Mouse (Mus musculus): ENCODE results near the gene Gm21970.

The Gm21970 gene

GRCm38 (mm10) chr16:91391421-91391820, at the start of gene Gm21970:
TSS of gene Gm21970 (plus strand) at chr16:91391721.
- DNase-seq (ENCODE audit: low read depth, low spot score), result no peak

- no peak for DNase-seq (ENCODE audit: low read depth, low spot score)
These were observed 45.0 kb upstream of the Gm21970 start for GRCm38 (mm10) chr16:91346491-91346890.

GRCm38 (mm10) chr16:91347491-91348263, 43.8 kb upstream of the Gm21970 start:
- no peak for DNase-seq (ENCODE audit: low read depth, low spot score)

DNA sequence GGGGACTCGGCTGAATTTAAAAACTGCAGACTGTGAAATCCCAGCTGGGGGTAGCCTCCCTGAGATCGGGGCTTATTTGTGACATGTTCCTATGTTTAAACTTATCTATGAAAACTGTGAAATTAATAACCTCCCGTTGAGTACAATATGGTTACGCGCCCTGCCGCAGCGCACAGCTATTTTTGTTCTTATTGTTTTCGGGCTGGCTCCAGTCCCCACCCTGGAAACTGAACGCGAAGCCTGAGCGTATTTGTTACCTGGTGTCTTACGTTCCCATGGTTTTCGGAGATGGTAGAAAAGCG, 43.3 kb upstream of the Gm21970 start:
- no peak for DNase-seq (ENCODE audit: low read depth, low spot score)

GRCm38 (mm10) chr16:91348588-91349330, 42.8 kb upstream of the Gm21970 start:
- DNase-seq (ENCODE audit: low read depth, low spot score), result no peak

DNA sequence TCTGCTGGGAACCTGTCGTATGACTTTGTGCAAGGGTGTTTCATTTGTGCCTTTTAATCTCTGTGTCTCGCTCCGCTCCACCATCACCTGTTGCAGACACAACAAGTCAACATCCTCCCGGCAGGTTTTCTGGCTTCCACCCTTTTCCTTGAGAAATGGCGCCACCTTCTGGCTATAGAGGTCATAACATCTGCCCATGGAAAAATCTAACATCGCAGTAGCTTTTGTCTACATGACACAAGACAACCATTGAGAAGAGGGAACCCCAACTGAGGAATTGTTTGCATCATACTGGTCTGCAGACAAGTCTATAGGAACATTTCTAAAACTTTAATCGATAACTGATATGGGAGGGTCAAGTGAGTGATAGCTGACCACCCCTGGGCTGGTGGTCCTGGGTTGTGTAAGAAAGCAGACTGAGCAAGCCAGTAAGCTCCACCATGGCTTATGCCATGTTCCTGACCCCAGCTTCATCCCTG, 39.4 kb upstream of the Gm21970 start:
- DNase-seq (ENCODE audit: low read depth, low spot score), result peak; percentile 90

DNA sequence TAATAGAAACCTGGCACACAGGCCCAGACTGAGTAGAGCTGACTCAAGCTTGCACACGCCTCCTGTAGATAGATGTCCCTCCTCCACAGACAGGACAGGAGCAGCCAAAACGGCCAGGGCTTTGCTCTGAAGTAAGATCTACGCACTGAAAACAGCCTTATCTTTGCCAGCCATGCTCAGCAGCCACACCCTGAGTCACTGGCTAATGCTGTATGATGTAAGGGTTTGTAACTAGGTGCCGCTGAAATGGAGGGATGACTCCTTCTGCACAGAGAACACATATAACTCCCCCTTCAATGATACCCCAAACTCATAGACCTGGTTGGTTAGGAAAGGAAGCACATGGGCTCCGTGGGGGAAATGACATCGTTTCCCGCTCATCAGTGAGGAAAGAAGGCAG, 38.8 kb upstream of the Gm21970 start:
- DNase-seq (ENCODE audit: low read depth, low spot score), result peak; percentile 90

GRCm38 (mm10) chr16:91353177-91353576, 38.3 kb upstream of the Gm21970 start:
- peak; percentile 60 for DNase-seq (ENCODE audit: low read depth, low spot score)

DNA sequence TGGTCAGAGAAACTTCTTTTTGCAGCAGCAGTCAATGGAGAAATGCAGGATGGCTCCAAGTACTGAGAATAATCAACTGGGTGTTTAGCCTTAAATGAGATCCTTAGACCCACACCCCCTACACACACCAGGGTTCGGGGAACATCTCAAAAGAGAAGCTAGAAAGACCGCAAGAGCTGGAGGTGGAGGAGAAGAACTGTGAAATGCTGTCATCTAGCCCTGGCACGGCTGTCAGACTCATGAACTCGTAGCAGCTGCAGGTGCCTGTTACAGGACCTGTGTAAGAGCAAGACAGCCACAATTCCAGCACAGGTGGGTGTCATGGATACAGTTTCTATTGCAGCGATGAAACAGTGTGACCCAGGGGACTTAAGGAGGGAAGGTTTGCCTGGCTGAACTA, 37.9 kb upstream of the Gm21970 start:
- DNase-seq (ENCODE audit: low read depth, low spot score), result no peak

- DNase-seq (ENCODE audit: low read depth, low spot score), result no peak
These were observed 36.9 kb upstream of the Gm21970 start for GRCm38 (mm10) chr16:91354599-91354998.

DNA sequence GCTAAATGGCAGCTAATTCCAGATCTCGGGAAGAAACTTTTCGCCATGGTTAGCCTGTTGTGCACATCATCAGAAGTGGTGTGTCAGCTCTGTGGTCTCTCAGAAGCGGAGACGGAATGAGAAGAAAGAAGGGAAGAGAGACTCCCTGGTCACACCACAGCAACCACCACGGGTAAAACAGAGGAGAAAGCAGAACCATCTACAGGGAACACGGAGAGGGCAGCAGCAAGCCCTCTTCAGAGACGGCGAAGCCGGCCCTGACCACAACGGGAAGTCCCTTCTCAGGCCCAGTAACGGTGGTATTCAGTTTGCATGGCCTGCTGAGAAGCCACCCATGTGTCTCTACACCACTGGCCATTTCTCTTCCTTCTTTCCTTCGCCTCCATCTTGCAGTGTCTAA, 36.4 kb upstream of the Gm21970 start:
- no peak for DNase-seq (ENCODE audit: low read depth, low spot score)

DNA sequence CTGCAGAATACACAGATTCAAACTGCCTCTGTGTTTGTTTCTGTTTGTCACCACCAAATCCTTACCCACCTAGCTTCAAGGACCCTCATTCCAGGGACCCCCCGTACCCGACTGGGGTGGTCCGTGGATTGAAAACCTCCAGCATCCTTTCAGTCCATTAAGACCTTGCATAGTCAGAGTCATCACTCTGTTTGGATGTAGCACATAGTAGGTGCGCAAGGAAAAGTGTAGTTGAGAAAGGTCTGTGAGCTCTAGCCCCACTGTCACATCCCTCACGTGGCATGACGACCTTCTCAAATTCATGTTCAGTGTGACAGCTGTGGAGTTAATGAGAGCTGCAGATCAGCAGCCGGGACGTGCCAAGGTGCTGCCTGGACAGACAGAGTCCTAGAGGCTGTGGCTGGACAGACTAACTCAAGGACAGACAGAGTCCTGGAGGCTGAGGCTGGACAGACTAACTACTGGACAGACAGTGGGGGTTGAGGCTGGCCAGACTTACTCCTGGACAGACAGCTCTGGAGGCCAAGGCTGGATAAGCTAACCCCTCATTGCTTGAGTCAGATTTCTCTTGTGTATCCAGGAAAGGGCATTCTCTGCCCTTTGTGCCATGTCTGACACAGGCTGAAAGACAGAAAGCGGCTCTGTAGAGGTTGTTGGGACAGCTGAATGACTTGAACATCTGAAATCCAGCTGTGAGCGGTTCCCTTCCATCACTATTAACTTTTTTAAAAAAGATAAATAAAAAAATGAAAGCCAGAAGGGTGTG, 34.6 kb upstream of the Gm21970 start:
- no peak for DNase-seq (ENCODE audit: low read depth, low spot score)

DNA sequence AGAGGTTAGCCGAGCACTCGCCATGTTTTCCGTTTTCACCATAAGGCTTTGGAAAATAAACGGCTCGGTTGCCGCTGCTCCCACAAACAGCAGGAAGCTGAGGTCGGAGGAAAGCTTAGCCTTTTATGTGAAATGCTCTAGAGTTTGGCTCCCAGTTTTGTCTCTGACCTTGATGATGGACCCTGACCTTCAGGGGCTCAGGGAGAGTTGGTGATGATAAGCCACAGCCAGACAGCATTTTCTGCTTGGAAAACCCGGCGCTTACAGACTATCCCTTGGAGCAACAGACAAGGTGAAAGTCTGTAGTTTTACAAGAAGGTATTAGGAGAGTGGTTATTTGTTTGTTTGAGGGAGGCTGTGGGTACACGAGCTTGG, 34.0 kb upstream of the Gm21970 start:
- DNase-seq (ENCODE audit: low read depth, low spot score), result no peak

GRCm38 (mm10) chr16:91358555-91358954, 33.0 kb upstream of the Gm21970 start:
- peak; percentile 76 for DNase-seq (ENCODE audit: low read depth, low spot score)

GRCm38 (mm10) chr16:91359531-91359930, 32.0 kb upstream of the Gm21970 start:
- no peak for DNase-seq (ENCODE audit: low read depth, low spot score)

DNA sequence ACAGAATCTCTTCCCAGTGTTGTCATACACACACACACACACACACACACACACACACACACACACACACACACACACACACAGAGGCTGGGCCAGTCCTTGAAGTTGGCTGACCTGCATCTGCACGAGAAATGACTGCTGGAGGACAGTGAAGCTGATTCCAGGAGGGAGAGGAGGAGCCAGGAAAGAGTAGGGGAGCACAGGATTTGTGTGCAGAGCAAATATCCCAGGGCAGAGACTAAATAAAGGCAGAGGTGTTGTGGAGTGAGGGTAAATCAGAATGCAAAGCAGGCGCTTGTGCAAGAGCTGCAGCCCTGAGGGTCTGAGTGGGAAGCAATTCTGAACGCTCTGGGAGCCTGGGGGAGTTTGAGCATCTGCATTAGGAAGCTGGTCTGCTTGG, 31.4 kb upstream of the Gm21970 start:
- no peak for DNase-seq (ENCODE audit: low read depth, low spot score)

- DNase-seq (ENCODE audit: low read depth, low spot score), result no peak
These were observed 29.5 kb upstream of the Gm21970 start for GRCm38 (mm10) chr16:91362006-91362405.

DNA sequence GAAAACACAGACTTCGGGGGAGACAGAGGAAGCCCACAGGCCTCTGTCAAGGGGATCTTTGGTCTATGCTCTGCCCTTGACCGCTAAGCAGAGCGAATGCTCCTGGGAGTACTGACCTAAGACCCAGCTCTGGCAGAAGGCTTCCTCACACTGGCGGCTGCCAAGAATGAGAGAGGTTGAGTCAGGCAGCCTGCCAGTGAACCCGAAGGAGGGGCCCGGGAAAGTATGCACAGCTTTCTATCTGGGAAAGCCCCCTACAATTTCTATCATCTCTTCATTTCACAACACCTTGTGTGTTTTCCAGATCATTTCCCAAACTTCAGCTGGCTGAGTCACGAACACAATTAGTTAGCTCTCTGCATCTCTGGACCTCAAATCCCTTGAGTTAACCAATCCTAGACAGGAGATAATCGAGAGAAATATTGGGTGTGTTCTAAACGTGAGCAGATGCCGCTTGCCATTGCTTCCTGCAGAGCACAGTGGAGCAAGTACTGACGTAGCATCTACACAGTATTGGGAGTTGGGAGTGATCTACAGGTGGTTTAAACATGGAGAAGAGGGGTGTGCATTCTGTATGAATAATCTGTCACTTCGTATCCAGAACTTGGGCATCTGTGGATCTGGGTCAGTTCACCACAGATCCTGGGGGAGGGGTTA, 28.8 kb upstream of the Gm21970 start:
- no peak for DNase-seq (ENCODE audit: low read depth, low spot score)

DNA sequence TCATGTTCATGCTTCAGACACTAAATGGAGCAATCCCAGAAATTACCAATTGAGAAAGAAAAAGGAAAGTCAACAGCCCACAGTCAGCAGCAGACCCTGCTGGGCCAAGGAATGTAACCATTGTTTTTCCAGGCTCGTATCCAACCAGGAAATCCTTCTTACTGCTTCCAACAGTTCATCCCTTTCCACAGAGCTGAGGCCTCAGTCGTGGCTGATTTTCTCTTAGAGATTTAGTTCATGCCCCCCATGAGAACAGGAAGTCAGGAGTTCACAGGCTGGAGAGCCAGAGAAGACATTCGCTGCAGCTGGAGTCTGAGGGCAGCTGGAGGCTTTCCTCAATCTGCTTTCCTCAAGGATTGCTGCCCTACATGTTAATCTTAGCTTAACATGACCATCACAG, 28.0 kb upstream of the Gm21970 start:
- DNase-seq (ENCODE audit: low read depth, low spot score), result no peak

GRCm38 (mm10) chr16:91366567-91366966, 25.0 kb upstream of the Gm21970 start:
- no peak for DNase-seq (ENCODE audit: low read depth, low spot score)

- no peak for DNase-seq (ENCODE audit: low read depth, low spot score)
These were observed 24.5 kb upstream of the Gm21970 start for GRCm38 (mm10) chr16:91367066-91367465.

All from c-Kit-negative CD71-positive TER-119-positive erythroid progenitor cells, embryonic 14.5 days (primary cell).